In the genomic region with DNA sequence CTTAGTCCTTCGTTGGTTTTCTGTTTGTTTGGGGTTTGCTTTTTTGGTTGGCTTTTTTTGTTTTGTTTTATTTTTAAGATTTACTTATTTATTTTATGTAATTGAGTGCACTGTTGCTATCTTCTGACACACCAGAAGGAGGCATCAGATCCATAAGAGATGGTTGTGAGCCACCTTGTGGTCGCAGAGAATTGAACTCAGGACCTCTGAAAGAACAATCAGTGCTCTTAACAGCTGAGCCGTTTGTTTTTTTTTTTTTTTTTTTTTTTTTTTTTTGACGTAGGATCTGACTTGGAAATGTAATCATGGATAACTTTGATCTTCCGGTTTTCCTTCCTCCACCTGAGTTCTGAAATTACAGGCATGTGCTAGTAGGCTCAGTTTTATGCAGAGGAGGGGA, we compare ENCODE assay signal across 27 mouse cellular contexts. TPM values are rescaled to one million over a fixed set of nuclear protein-coding genes. Genes with fewer than 3 reads are reported as not detected.
DNase-seq lines count a peak whose midpoint lies in the region; ATAC-seq and TF ChIP-seq lines count a peak whose summit lies in the region.
"Had no signal": no experiment of that assay in that cellular context is flagged by ENCODE, and none has a peak within 500 bp of the region (broad histone marks: within the 10 kb centered on the region; RNA-seq: fewer than 3 reads in every experiment).

No protein-coding gene starts in this region.

- POLR2A ChIA-PET in Patski (lab: Charles Lee): interaction anchor here (1.2 kb wide), 1 partner anchor 22 kb away, joined by 3 read pairs; no protein-coding TSS in a partner anchor

- H3K27me3 ChIP-seq in heart, embryonic 12.5 days (replicated peaks): no peaks in the 10 kb centered on the region
- H3K27me3 ChIP-seq in liver, adult 2 months (ENCODE audit: control insufficient read depth, insufficient read depth, low read length): no peaks in the 10 kb centered on the region
- H3K27me3 ChIP-seq in liver, postnatal 0 days (ENCODE audit: insufficient read depth, low read length): no peaks in the 10 kb centered on the region
- H3K27me3 ChIP-seq in E14TG2a.4 (ENCODE audit: insufficient read depth, low read length) (no peaks in the 10 kb centered on the region), Patski (no peaks in the 10 kb centered on the region)
- H3K27me3 ChIP-seq: forebrain, embryonic 13.5 days; kidney, embryonic 15.5 days; limb, embryonic 12.5 days; neural tube, embryonic 13.5 days had no signal

- no peak for TF ChIP-seq POLR2A in liver, adult 2 months (IDR thresholded peaks at IDR 0.05; ENCODE audit: extremely low read depth, insufficient read depth, low read length)

- H3K4me1 ChIP-seq in heart, embryonic 12.5 days (replicated peaks): no peaks in the 10 kb centered on the region
- H3K4me1 ChIP-seq in liver, adult 2 months (ENCODE audit: control insufficient read depth, insufficient read depth, low read length): no peaks in the 10 kb centered on the region
- no peaks in the 10 kb centered on the region for H3K4me1 ChIP-seq in liver, postnatal 0 days (ENCODE audit: insufficient read depth)
- no peaks in the 10 kb centered on the region for H3K4me1 ChIP-seq in E14TG2a.4 (replicated peaks; ENCODE audit: low read depth, low read length)
- H3K4me1 ChIP-seq: forebrain, embryonic 13.5 days; heart, embryonic 10.5 days; kidney, embryonic 15.5 days; limb, embryonic 12.5 days; midbrain, embryonic 10.5 days; neural tube, embryonic 13.5 days had no signal

- H3K9ac ChIP-seq in heart, embryonic 12.5 days: no peak overlapping the region
- no peak overlapping the region for H3K9ac ChIP-seq in liver, adult 2 months (ENCODE audit: low read depth, low read length)
- no peak overlapping the region for H3K9ac ChIP-seq in liver, postnatal 0 days (replicated peaks)
- H3K9ac ChIP-seq: forebrain, embryonic 13.5 days; hindbrain, embryonic 14.5 days; kidney, embryonic 15.5 days; limb, embryonic 12.5 days; neural tube, embryonic 13.5 days had no signal

- peaks cover 70% of the 10 kb centered on the region for H3K36me3 ChIP-seq in heart, embryonic 12.5 days
- peaks cover 73% of the 10 kb centered on the region for H3K36me3 ChIP-seq in liver, adult 2 months (ENCODE audit: control insufficient read depth, insufficient read depth, low read length)
- H3K36me3 ChIP-seq in liver, postnatal 0 days (replicated peaks; ENCODE audit: insufficient read depth, low read length): peaks cover 78% of the 10 kb centered on the region
- H3K36me3 ChIP-seq in E14TG2a.4 (ENCODE audit: insufficient read depth, low read length): peaks cover 90% of the 10 kb centered on the region

- no peaks in the 10 kb centered on the region for H3K9me3 ChIP-seq in heart, embryonic 12.5 days (replicated peaks)
- no peaks in the 10 kb centered on the region for H3K9me3 ChIP-seq in liver, postnatal 0 days (ENCODE audit: low read length)
- H3K9me3 ChIP-seq in E14TG2a.4 (ENCODE audit: low read length): no peaks in the 10 kb centered on the region
- H3K9me3 ChIP-seq: forebrain, embryonic 13.5 days; heart, embryonic 10.5 days; kidney, embryonic 15.5 days; limb, embryonic 12.5 days; midbrain, embryonic 10.5 days; neural tube, embryonic 13.5 days had no signal

- WGBS in heart, embryonic 12.5 days: 72% methylated on average over 5 of the region's 5 CpGs
- WGBS in liver, adult 2 months: 52% methylated on average over 5 of the region's 5 CpGs
- 70% methylated on average over 5 of the region's 5 CpGs for WGBS in liver, postnatal 0 days (ENCODE audit: insufficient replicate concordance)

- TF ChIP-seq CTCF in liver, adult 2 months (IDR thresholded peaks at IDR 0.05; ENCODE audit: low read depth, low read length): 0 out of 2 replicates have a peak, but pooled peaks have one; percentile 2
- TF ChIP-seq CTCF in liver, postnatal 0 days (IDR thresholded peaks at IDR 0.05; ENCODE audit: low read depth): no peak
- TF ChIP-seq CTCF in E14TG2a.4 (conservative IDR thresholded peaks at IDR 0.05; ENCODE audit: low read length) (0 out of 2 replicates have a peak, but pooled peaks have one; percentile 2), Patski (IDR thresholded peaks at IDR 0.05) (peak; percentile 46)

- peak; percentile 2 for DNase-seq in heart, adult 11 months
- no peak for DNase-seq in liver, adult 2 months (ENCODE audit: extremely low read depth, low read depth, low spot score)
- DNase-seq in liver, postnatal 0 days: no peak
- DNase-seq in Patski (ENCODE audit: low read depth, low spot score): no peak
- no peak for DNase-seq in layer of hippocampus, adult 18-20 months (ENCODE audit: low spot score in 2 of 2)
- DNase-seq: adrenal gland, adult 8-10 months; cerebellum, adult 2 months; cerebellum, postnatal 25 days; gastrocnemius, postnatal 10 days; heart, postnatal 4 days; kidney, adult 18-20 months; kidney, postnatal 4 days; right cerebral cortex, postnatal 4 days; thymus, adult 2 months; thymus, postnatal 36 days had no signal

- CTCF ChIA-PET in Patski (lab: Charles Lee): interaction anchor here (1.0 to 1.8 kb wide), 2 partner anchors 20 to 24 kb away, joined by 3 to 5 read pairs; no protein-coding TSS in a partner anchor

- H3K4me2 ChIP-seq in heart, embryonic 12.5 days: no peak overlapping the region
- H3K4me2 ChIP-seq in liver, postnatal 0 days (ENCODE audit: low read depth, low read length): no peak overlapping the region
- H3K4me2 ChIP-seq: forebrain, embryonic 13.5 days; hindbrain, embryonic 14.5 days; kidney, embryonic 15.5 days; limb, embryonic 12.5 days; liver, embryonic 11.5 days; neural tube, embryonic 13.5 days had no signal

- in situ Hi-C loops in Patski (cut with MboI; ENCODE audit: low pct_unique_long_range_greater_than_20kb): no loop called here

- ATAC-seq in heart, embryonic 12.5 days (ENCODE audit: insufficient number of reproducible peaks, low FRiP score): no peak
- ATAC-seq in liver, postnatal 0 days: no peak
- ATAC-seq in Patski: no peak
- ATAC-seq: forebrain, embryonic 13.5 days; inflammation-experienced regulatory T-cells, adult 6 months; midbrain, embryonic 16.5 days had no signal

- no peak overlapping the region for H3K4me3 ChIP-seq in heart, embryonic 12.5 days
- no peak overlapping the region for H3K4me3 ChIP-seq in liver, adult 2 months (ENCODE audit: insufficient read depth, low read depth, low read length)
- no peak overlapping the region for H3K4me3 ChIP-seq in liver, postnatal 0 days (ENCODE audit: low read depth, low read length)
- H3K4me3 ChIP-seq in E14TG2a.4 (replicated peaks; ENCODE audit: low read length): no peak overlapping the region
- H3K4me3 ChIP-seq: forebrain, embryonic 13.5 days; heart, embryonic 10.5 days; kidney, embryonic 15.5 days; limb, embryonic 12.5 days; midbrain, embryonic 10.5 days; neural tube, embryonic 13.5 days had no signal

- H3K27ac ChIP-seq in heart, embryonic 12.5 days (ENCODE audit: poor library complexity, severe bottlenecking): no peak overlapping the region
- H3K27ac ChIP-seq in liver, adult 2 months (replicated peaks; ENCODE audit: insufficient read depth, low read depth, low read length): no peak overlapping the region
- no peak overlapping the region for H3K27ac ChIP-seq in liver, postnatal 0 days (ENCODE audit: low read depth)
- H3K27ac ChIP-seq: forebrain, embryonic 13.5 days; heart, embryonic 10.5 days; hindbrain, embryonic 14.5 days; kidney, embryonic 15.5 days; limb, embryonic 12.5 days; midbrain, embryonic 10.5 days; neural tube, embryonic 13.5 days had no signal

- TF ChIP-seq EP300 in liver, postnatal 0 days (IDR thresholded peaks at IDR 0.05; ENCODE audit: low read depth): no peak

- no peaks in the 10 kb centered on the region; the same call in 1 of the 2 replicates for H3K79me2 ChIP-seq in liver, adult 2 months (ENCODE audit: control insufficient read depth, insufficient read depth, low read length)

RNA-seq across cellular contexts. Expression of gene Eif4enif1, which starts 20.9 kb away (rescaled TPM):
- polyA plus RNA-seq in heart, embryonic 12.5 days (2016; fragmentation: Nextera tagmentation; extraction: Ambion mirVana): 37.4 and 39.9 TPM in 2 replicates
- total RNA-seq in liver, adult 2 months (2014; rRNA removed): 14.1 and 15.2 TPM in 2 replicates
- 14.1 and 17.2 TPM in 2 replicates for polyA plus RNA-seq in liver, adult 2 months (2012; rRNA removed)
- polyA plus RNA-seq in liver, postnatal 0 days (2015; fragmentation: Nextera tagmentation; extraction: Ambion mirVana): 12.6 and 14.9 TPM in 2 replicates
- 69.8 TPM for polyA plus RNA-seq in Patski (2021)
- total RNA-seq in layer of hippocampus, adult 18-20 months (2021): 10 to 100 TPM; 61.8 to 75.5 TPM

RNA-seq across cellular contexts. Expression of gene Sfi1, which starts 29.8 kb away (rescaled TPM):
- 12.8 and 13.8 TPM in 2 replicates for polyA plus RNA-seq in heart, embryonic 12.5 days (2016; fragmentation: Nextera tagmentation; extraction: Ambion mirVana)
- 11.3 and 12.4 TPM in 2 replicates for total RNA-seq in liver, adult 2 months (2014; rRNA removed)
- polyA plus RNA-seq in liver, adult 2 months (2012; rRNA removed): 9.9 and 12.4 TPM in 2 replicates
- polyA plus RNA-seq in liver, postnatal 0 days (2015; fragmentation: Nextera tagmentation; extraction: Ambion mirVana): 2.3 and 3.1 TPM in 2 replicates
- 32.3 TPM for polyA plus RNA-seq in Patski (2021)
- total RNA-seq in layer of hippocampus, adult 18-20 months (2021): 10 to 100 TPM; 53.9 to 67.2 TPM

RNA-seq across cellular contexts. Expression of gene Drg1, which starts 43.1 kb away (rescaled TPM):
- 159 and 171 TPM in 2 replicates for polyA plus RNA-seq in heart, embryonic 12.5 days (2016; fragmentation: Nextera tagmentation; extraction: Ambion mirVana)
- total RNA-seq in liver, adult 2 months (2014; rRNA removed): 57.1 and 61.9 TPM in 2 replicates
- 16.8 and 17.8 TPM in 2 replicates for polyA plus RNA-seq in liver, adult 2 months (2012; rRNA removed)
- 83.1 and 84.7 TPM in 2 replicates for polyA plus RNA-seq in liver, postnatal 0 days (2015; fragmentation: Nextera tagmentation; extraction: Ambion mirVana)
- polyA plus RNA-seq in Patski (2021): 137 TPM
- 10 to 100 TPM; 92.5 to 93.4 TPM for total RNA-seq in layer of hippocampus, adult 18-20 months (2021)
